Mouse (Mus musculus) lung, adult 2 months (tissue): ENCODE measurements around the gene Gpx6.

Experiments
- CTCF ChIP-seq: fragments of 200-500 bp; IDR thresholded peaks from 2 replicates; pipeline ENCODE4 v1.5.1; 2011; ENCODE audit warnings: mild to moderate bottlenecking, low read length, control low read depth; ENCODE audit not compliant: insufficient read depth
- POLR2A ChIP-seq: fragments of 200-500 bp; IDR thresholded peaks from 2 replicates; pipeline ENCODE4 v1.6.1; 2011; ENCODE audit warnings: low read depth, mild to moderate bottlenecking, control low read depth, low read length, borderline replicate concordance; ENCODE audit errors: extremely low read depth

DNA sequence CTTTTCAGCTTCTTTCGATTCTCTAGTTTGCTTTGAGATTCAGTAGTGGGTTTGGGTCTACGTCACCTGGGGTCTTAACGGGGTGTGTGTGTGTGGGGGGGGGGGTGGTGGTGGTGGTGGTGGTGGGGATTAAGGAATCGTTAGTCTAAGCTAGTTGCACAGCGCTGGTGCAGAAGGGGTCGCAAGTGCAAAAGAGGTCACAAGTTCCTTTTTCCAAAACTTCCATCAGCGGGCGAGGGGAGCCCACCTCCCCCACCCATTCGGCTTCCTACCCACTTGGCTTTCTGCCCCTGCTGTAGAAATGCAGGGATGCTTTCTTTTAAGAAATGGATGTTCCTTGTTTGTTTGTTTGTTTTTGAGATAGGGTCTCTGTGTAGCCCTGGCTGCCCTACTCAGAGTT is 35.4 kb upstream of the Gpx6 start:
- no peak for TF ChIP-seq CTCF
- no peak for TF ChIP-seq POLR2A
